8 mouse cellular contexts compared by ENCODE assay signal in the genomic region with DNA sequence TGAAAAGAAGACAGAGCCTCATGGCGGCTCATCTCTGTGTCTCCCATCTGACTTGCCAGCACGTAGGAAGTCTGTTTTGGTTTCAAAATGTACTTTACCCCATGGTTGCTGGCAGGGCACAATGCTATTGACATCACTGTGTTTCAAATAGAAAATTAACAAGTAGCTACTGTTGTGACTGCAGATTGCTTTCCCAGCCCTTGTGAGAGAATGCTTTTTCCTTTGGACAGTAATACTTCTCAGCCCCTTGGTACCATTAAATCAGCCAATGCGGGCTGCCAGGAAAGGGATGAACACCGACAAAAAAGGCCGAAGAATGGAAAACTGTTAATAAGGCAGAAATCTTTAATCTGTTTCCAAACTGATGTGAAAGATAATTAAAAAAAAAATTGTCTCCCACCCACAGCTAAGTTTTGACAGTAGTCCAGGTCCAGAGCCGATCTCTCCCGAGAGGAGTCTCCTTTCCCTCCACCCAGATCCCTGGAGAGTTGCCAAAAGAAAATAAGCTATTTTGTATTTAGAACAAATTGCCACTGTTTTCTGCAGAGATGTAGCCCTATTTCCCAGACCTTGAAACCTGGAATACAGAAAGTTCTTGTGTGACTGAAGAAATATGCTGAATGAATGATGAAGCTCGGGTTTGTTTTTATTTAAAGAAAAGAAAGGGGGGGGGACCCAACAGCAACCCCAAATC. TPM values are rescaled to one million over a fixed set of nuclear protein-coding genes. Genes with fewer than 3 reads are reported as not detected.
DNase-seq lines count a peak whose midpoint lies in the region; ATAC-seq and TF ChIP-seq lines count a peak whose summit lies in the region.
"Had no signal": no experiment of that assay in that cellular context is flagged by ENCODE, and none has a peak within 500 bp of the region (broad histone marks: within the 10 kb centered on the region; RNA-seq: fewer than 3 reads in every experiment).

No protein-coding gene starts in this region.

- TF ChIP-seq POLR2A in cortical plate, adult 2 months (IDR thresholded peaks at IDR 0.05; ENCODE audit: extremely low read depth, insufficient read depth, low read length): no peak

- TF ChIP-seq CTCF in cortical plate, adult 2 months (IDR thresholded peaks at IDR 0.05; ENCODE audit: extremely low read depth, insufficient read depth, low read length): no peak

- H3K4me2 ChIP-seq in kidney, embryonic 16.5 days (replicated peaks; ENCODE audit: low read depth, low read length): no peak overlapping the region

- H3K4me1 ChIP-seq in kidney, embryonic 16.5 days (ENCODE audit: insufficient read depth, low read length): peaks cover 9% of the 10 kb centered on the region
- peaks cover 9% of the 10 kb centered on the region; the same call in 1 of the 2 replicates for H3K4me1 ChIP-seq in cortical plate, adult 2 months (ENCODE audit: control insufficient read depth, insufficient read depth, low read length)

- ATAC-seq in kidney, embryonic 16.5 days (ENCODE audit: low FRiP score, low TSS enrichment): no peak

- H3K27me3 ChIP-seq in kidney, embryonic 16.5 days (ENCODE audit: insufficient read depth, low read length): no peaks in the 10 kb centered on the region

- H3K9ac ChIP-seq in kidney, embryonic 16.5 days (replicated peaks; ENCODE audit: low read length): no peak overlapping the region

- WGBS in kidney, embryonic 16.5 days: 64% methylated on average over 8 of the region's 8 CpGs

- no peaks in the 10 kb centered on the region for H3K9me3 ChIP-seq in kidney, embryonic 16.5 days (ENCODE audit: low read length)

- peaks cover 7% of the 10 kb centered on the region; the same call in 1 of the 2 replicates for H3K36me3 ChIP-seq in kidney, embryonic 16.5 days (ENCODE audit: insufficient read depth, low read length)

- peak; percentile 52 to 68 for DNase-seq in kidney, postnatal 25 days
- peak; percentile 51 for DNase-seq in cerebellum, adult 11 months
- DNase-seq in layer of hippocampus, postnatal 36 days: peak; percentile 64 to 69
- DNase-seq in gastrocnemius, postnatal 10 days: no peak
- DNase-seq in thymus, postnatal 10 days (ENCODE audit: low spot score in 2 of 2): no peak

- H3K27ac ChIP-seq in kidney, embryonic 16.5 days (ENCODE audit: low read length): no peak overlapping the region; the same call in 1 of the 2 replicates
- H3K27ac ChIP-seq in cortical plate, adult 2 months (ENCODE audit: insufficient read depth, low read length): peak overlapping the region; percentile 91

- no peak overlapping the region for H3K4me3 ChIP-seq in kidney, embryonic 16.5 days (ENCODE audit: low read length)
- H3K4me3 ChIP-seq in cortical plate, adult 2 months (ENCODE audit: insufficient read depth, low read length): no peak overlapping the region

RNA-seq across cellular contexts. Expression of a gene that starts 11.2 kb away (rescaled TPM):
- polyA plus RNA-seq in kidney, embryonic 16.5 days (2015; fragmentation: Nextera tagmentation; extraction: Ambion mirVana): not detected in 2 replicates
- not detected in 2 replicates for polyA plus RNA-seq in cortical plate, adult 2 months (2012; rRNA removed)
- not detected for total RNA-seq in layer of hippocampus, postnatal 36 days (2021)
- not detected for total RNA-seq in gastrocnemius, postnatal 10 days (2021)
- polyA plus RNA-seq: kidney, postnatal 0 days had no signal

RNA-seq across cellular contexts. Expression of a gene that starts 30.0 kb away (rescaled TPM):
- 39.1 and 40.1 TPM in 2 replicates for polyA plus RNA-seq in kidney, embryonic 16.5 days (2015; fragmentation: Nextera tagmentation; extraction: Ambion mirVana)
- 19.9 TPM in 2 replicates for polyA plus RNA-seq in cortical plate, adult 2 months (2012; rRNA removed)
- 10 to 100 TPM; 39.6 to 40.2 TPM for total RNA-seq in layer of hippocampus, postnatal 36 days (2021)
- 10 to 100 TPM; 27.3 to 34.7 TPM for total RNA-seq in gastrocnemius, postnatal 10 days (2021)

RNA-seq across cellular contexts. Expression of a gene that starts 50.1 kb away (rescaled TPM):
- 19.2 and 32.1 TPM in 2 replicates for polyA plus RNA-seq in kidney, embryonic 16.5 days (2015; fragmentation: Nextera tagmentation; extraction: Ambion mirVana)
- 81.0 and 82.8 TPM in 2 replicates for polyA plus RNA-seq in cortical plate, adult 2 months (2012; rRNA removed)
- 10 to 100 TPM; 60.8 to 67.3 TPM for total RNA-seq in layer of hippocampus, postnatal 36 days (2021)
- 10 to 100 TPM; 27.7 to 31.0 TPM for total RNA-seq in gastrocnemius, postnatal 10 days (2021)

Comparison
In these comparisons a context has a peak if more than half of its experiments do, and no peak if none do; other contexts are left out.
1. DNase-seq: peak in kidney, postnatal 25 days (2 of 2), cerebellum, adult 11 months (single experiment) and layer of hippocampus, postnatal 36 days (2 of 2); none in gastrocnemius, postnatal 10 days (single experiment) and thymus, postnatal 10 days (0 of 2).